Mouse (Mus musculus) spleen, adult 10 weeks (tissue): Measurements from ENCODE around the gene Slit2. TPM values are rescaled to one million over a fixed set of nuclear protein-coding genes. Genes with fewer than 3 reads are reported as not detected.

ENCODE experiments used
- polyA plus RNA-seq: library from polyadenylated mRNA; stranded (reverse); fragments of 350-450 nt; fragmentation: Illumina TruSeq; extraction: RNeasy Lipid Tissue Mini Kit (QIAGEN cat#74804); gene quantifications from one replicate; pipeline ENCODE4 v1.2.3, GENCODE M21; 2015; ENCODE audit warnings: low replicate concordance; ENCODE audit not compliant: insufficient read depth

Slit2 gene
- polyA plus RNA-seq: 1.1 TPM

GRCm38 (mm10) chr5:47982941-47983701, at the start of gene Slit2:
Gene Slit2, plus strand, starts transcription at chr5:47983138.

GRCm38 (mm10) chr5:48327652-48328051, 344.7 kb downstream of the Slit2 start, which contains the start of gene 5730480H06Rik:
Gene 5730480H06Rik, plus strand, starts transcription at chr5:48327952.

